Comparison of ENCODE assay signal across 10 mouse cellular contexts in the genomic region with DNA sequence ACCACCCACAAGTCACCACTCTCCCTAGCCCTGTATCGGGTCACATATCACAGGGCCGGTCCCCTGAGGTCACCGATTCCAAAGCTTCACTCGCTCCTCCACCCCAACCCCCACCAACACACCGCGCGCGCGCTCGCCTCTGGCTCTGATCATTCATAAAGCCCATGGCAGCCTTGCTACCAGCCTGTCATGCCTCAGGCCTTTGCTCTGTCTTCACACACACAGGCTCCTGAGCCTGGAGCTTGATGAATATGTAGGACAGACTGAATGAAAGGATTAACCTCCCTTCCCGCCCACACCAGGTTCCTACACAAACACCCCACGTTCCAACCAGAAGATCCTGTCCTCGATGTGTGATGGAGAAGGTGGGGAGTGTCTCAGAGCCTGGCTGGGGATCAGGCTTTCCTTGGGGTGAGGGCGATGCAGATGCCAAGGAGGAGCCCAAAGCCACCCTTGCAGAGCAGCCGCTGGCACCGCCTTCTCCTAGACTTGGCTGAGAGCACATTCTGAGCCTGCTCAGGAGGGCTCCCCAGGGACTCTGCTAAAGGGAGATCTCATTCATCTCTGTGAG. TPM values are rescaled to one million over a fixed set of nuclear protein-coding genes. Genes with fewer than 3 reads are reported as not detected.
DNase-seq lines count a peak whose midpoint lies in the region; ATAC-seq lines count a peak whose summit lies in the region.
"Had no signal": no experiment of that assay in that cellular context is flagged by ENCODE, and none has a peak within 500 bp of the region (broad histone marks: within the 10 kb centered on the region; RNA-seq: fewer than 3 reads in every experiment).

No protein-coding gene starts in this region.

- ATAC-seq in embryonic facial prominence, embryonic 14.5 days (ENCODE audit: low read depth) = peak; percentile 60
- ATAC-seq in hindbrain, embryonic 12.5 days (ENCODE audit: low FRiP score) = no peak
- ATAC-seq in midbrain, embryonic 16.5 days = peak; percentile 62
- ATAC-seq in granulocyte monocyte progenitor cell, adult 5-6 weeks (replicated peaks; ENCODE audit: poor library complexity, severe bottlenecking) = no peak

- no peak overlapping the region for H3K4me3 ChIP-seq in embryonic facial prominence, embryonic 14.5 days (ENCODE audit: low read depth, low read length)
- no peak overlapping the region for H3K4me3 ChIP-seq in hindbrain, embryonic 12.5 days
- no peak overlapping the region for H3K4me3 ChIP-seq in midbrain, embryonic 16.5 days (ENCODE audit: low read depth, low read length)

- DNase-seq in ZHBTc4 (ENCODE audit: low read depth, low spot score) = peak; percentile 8
- peak; percentile 68 for DNase-seq in embryonic facial prominence, embryonic 14.5 days (ENCODE audit: low spot score)
- DNase-seq in T-cell, adult 2 months (ENCODE audit: low spot score) = no peak
- no peak for DNase-seq in layer of hippocampus, adult 9-11 months
- DNase-seq: cerebellum, postnatal 10 days; thymus, adult 18-20 months had no signal

- no peak overlapping the region for H3K4me2 ChIP-seq in embryonic facial prominence, embryonic 14.5 days (ENCODE audit: low read depth, low read length)
- H3K4me2 ChIP-seq in hindbrain, embryonic 12.5 days (replicated peaks) = 0 out of 2 replicates have a peak overlapping the region, but pooled peaks have one; percentile 21
- peak overlapping the region; percentile 28 for H3K4me2 ChIP-seq in midbrain, embryonic 16.5 days (ENCODE audit: low read length)

- H3K9me3 ChIP-seq in embryonic facial prominence, embryonic 14.5 days (ENCODE audit: control insufficient read depth, low read length) = no peaks in the 10 kb centered on the region
- H3K9me3 ChIP-seq in hindbrain, embryonic 12.5 days (replicated peaks) = no peaks in the 10 kb centered on the region
- H3K9me3 ChIP-seq in midbrain, embryonic 16.5 days (replicated peaks; ENCODE audit: control insufficient read depth, low read length, poor library complexity, severe bottlenecking) = no peaks in the 10 kb centered on the region

- H3K4me1 ChIP-seq in embryonic facial prominence, embryonic 14.5 days (ENCODE audit: control insufficient read depth, insufficient read depth, low read length) = peaks cover 22% of the 10 kb centered on the region
- peaks cover 26% of the 10 kb centered on the region for H3K4me1 ChIP-seq in hindbrain, embryonic 12.5 days
- H3K4me1 ChIP-seq in midbrain, embryonic 16.5 days (ENCODE audit: control insufficient read depth, insufficient read depth, low read length) = peaks cover 13% of the 10 kb centered on the region

- no peak overlapping the region; the same call in 1 of the 2 replicates for H3K27ac ChIP-seq in embryonic facial prominence, embryonic 14.5 days (replicated peaks; ENCODE audit: low read depth, low read length)
- 0 out of 2 replicates have a peak overlapping the region, but pooled peaks have one; percentile 7 for H3K27ac ChIP-seq in hindbrain, embryonic 12.5 days
- H3K27ac ChIP-seq in midbrain, embryonic 16.5 days (ENCODE audit: low read length) = no peak overlapping the region
- H3K27ac ChIP-seq: liver, embryonic 14.5 days had no signal

- 0 out of 2 replicates have a peak, but pooled peaks cover 5% of the 10 kb centered on the region for H3K36me3 ChIP-seq in embryonic facial prominence, embryonic 14.5 days (ENCODE audit: control insufficient read depth, insufficient read depth, low read length)
- no peaks in the 10 kb centered on the region for H3K36me3 ChIP-seq in hindbrain, embryonic 12.5 days
- no peaks in the 10 kb centered on the region for H3K36me3 ChIP-seq in midbrain, embryonic 16.5 days (ENCODE audit: control insufficient read depth, insufficient read depth, low read length)

- H3K9ac ChIP-seq in embryonic facial prominence, embryonic 14.5 days (ENCODE audit: low read depth, low read length) = no peak overlapping the region
- H3K9ac ChIP-seq in hindbrain, embryonic 12.5 days = no peak overlapping the region
- peak overlapping the region; percentile 44; the same call in 1 of the 2 replicates for H3K9ac ChIP-seq in midbrain, embryonic 16.5 days (ENCODE audit: low read depth, low read length)
- H3K9ac ChIP-seq: liver, embryonic 14.5 days had no signal

- no peaks in the 10 kb centered on the region for H3K27me3 ChIP-seq in embryonic facial prominence, embryonic 14.5 days (replicated peaks; ENCODE audit: control insufficient read depth, insufficient read depth, low read length)
- 0 out of 2 replicates have a peak, but pooled peaks cover 2% of the 10 kb centered on the region for H3K27me3 ChIP-seq in hindbrain, embryonic 12.5 days
- no peaks in the 10 kb centered on the region for H3K27me3 ChIP-seq in midbrain, embryonic 16.5 days (ENCODE audit: control insufficient read depth, insufficient read depth, low read depth, low read length)

- WGBS in embryonic facial prominence, embryonic 14.5 days = 32% methylated on average over 15 of the region's 16 CpGs
- WGBS in hindbrain, embryonic 12.5 days = 23% methylated on average over 16 of the region's 16 CpGs
- WGBS in midbrain, embryonic 16.5 days = 13% methylated on average over 16 of the region's 16 CpGs

RNA-seq across cellular contexts. Expression of a gene that starts 16.8 kb away (rescaled TPM):
- 21.6 and 22.5 TPM in 2 replicates for polyA plus RNA-seq in embryonic facial prominence, embryonic 14.5 days (2014; fragmentation: Nextera tagmentation; extraction: Ambion mirVana)
- 22.7 and 30.2 TPM in 2 replicates for polyA plus RNA-seq in hindbrain, embryonic 12.5 days (2016; fragmentation: Nextera tagmentation; extraction: Ambion mirVana)
- polyA plus RNA-seq in midbrain, embryonic 16.5 days (2015; fragmentation: Nextera tagmentation; extraction: Ambion mirVana) = 29.3 and 31.5 TPM in 2 replicates
- 7.7 and 13.9 TPM in 2 replicates for total RNA-seq in granulocyte monocyte progenitor cell, adult 5-6 weeks (2014; fragmentation: Nextera tagmentation)
- 4.1 and 4.2 TPM in 2 replicates for total RNA-seq in granulocyte monocyte progenitor cell, adult 5-6 weeks (2017)

RNA-seq across cellular contexts. Expression of a gene that starts 22.0 kb away (rescaled TPM):
- polyA plus RNA-seq in embryonic facial prominence, embryonic 14.5 days (2014; fragmentation: Nextera tagmentation; extraction: Ambion mirVana) = 34.3 and 35.4 TPM in 2 replicates
- polyA plus RNA-seq in hindbrain, embryonic 12.5 days (2016; fragmentation: Nextera tagmentation; extraction: Ambion mirVana) = 40.1 and 44.6 TPM in 2 replicates
- 37.2 and 43.0 TPM in 2 replicates for polyA plus RNA-seq in midbrain, embryonic 16.5 days (2015; fragmentation: Nextera tagmentation; extraction: Ambion mirVana)
- 40.0 and 68.6 TPM in 2 replicates for total RNA-seq in granulocyte monocyte progenitor cell, adult 5-6 weeks (2014; fragmentation: Nextera tagmentation)
- 28.4 and 36.2 TPM in 2 replicates for total RNA-seq in granulocyte monocyte progenitor cell, adult 5-6 weeks (2017)

RNA-seq across cellular contexts. Expression of a gene that starts 52.2 kb away (rescaled TPM):
- 87.3 and 96.8 TPM in 2 replicates for polyA plus RNA-seq in embryonic facial prominence, embryonic 14.5 days (2014; fragmentation: Nextera tagmentation; extraction: Ambion mirVana)
- 139 and 147 TPM in 2 replicates for polyA plus RNA-seq in hindbrain, embryonic 12.5 days (2016; fragmentation: Nextera tagmentation; extraction: Ambion mirVana)
- 100 and 112 TPM in 2 replicates for polyA plus RNA-seq in midbrain, embryonic 16.5 days (2015; fragmentation: Nextera tagmentation; extraction: Ambion mirVana)
- total RNA-seq in granulocyte monocyte progenitor cell, adult 5-6 weeks (2014; fragmentation: Nextera tagmentation) = 62.0 and 78.5 TPM in 2 replicates
- total RNA-seq in granulocyte monocyte progenitor cell, adult 5-6 weeks (2017) = 66.8 and 72.4 TPM in 2 replicates

Comparison
In these comparisons a context has a peak if more than half of its experiments do, and no peak if none do; other contexts are left out.
1. DNase-seq: peak in ZHBTc4 (single experiment) and embryonic facial prominence, embryonic 14.5 days (single experiment); none in T-cell, adult 2 months (single experiment) and layer of hippocampus, adult 9-11 months (single experiment).
2. ATAC-seq: peak in embryonic facial prominence, embryonic 14.5 days (single experiment) and midbrain, embryonic 16.5 days (single experiment); none in hindbrain, embryonic 12.5 days (single experiment) and granulocyte monocyte progenitor cell, adult 5-6 weeks (single experiment).